ENCODE assay signal across 7 mouse cellular contexts in genomic region chr11:100983125-100983777, GRCm38 (mm10). TPM values are rescaled to one million over a fixed set of nuclear protein-coding genes. Genes with fewer than 3 reads are reported as not detected.
DNase-seq lines count a peak whose midpoint lies in the region; ATAC-seq lines count a peak whose summit lies in the region.

No protein-coding gene starts in this region.

- intact Hi-C loops in gastrocnemius, postnatal 14 days (cut with DNase I; ENCODE audit: low total_unique reads): loop anchor here (5.0 to 10.0 kb wide), 2 partner anchors 74 to 202 kb away; no protein-coding TSS in a partner anchor
- intact Hi-C loops in left cerebral cortex, postnatal 4 days (cut with DNase I): loop anchor here (5.0 kb wide), 1 partner anchor 84 kb away; no protein-coding TSS in a partner anchor

- no peaks in the 10 kb centered on the region for H3K36me3 ChIP-seq in midbrain, embryonic 10.5 days

- H3K4me3 ChIP-seq in midbrain, embryonic 10.5 days: peak overlapping the region; percentile 45

- no peaks in the 10 kb centered on the region for H3K9me3 ChIP-seq in midbrain, embryonic 10.5 days (replicated peaks)

- H3K27ac ChIP-seq in midbrain, embryonic 10.5 days (replicated peaks): no peak overlapping the region

- WGBS in midbrain, embryonic 10.5 days: 3% methylated on average over 20 of the region's 20 CpGs

- H3K4me1 ChIP-seq in midbrain, embryonic 10.5 days: peaks cover 8% of the 10 kb centered on the region

- peaks cover 26% of the 10 kb centered on the region for H3K27me3 ChIP-seq in midbrain, embryonic 10.5 days (ENCODE audit: low read depth, poor library complexity, severe bottlenecking)

- peak; percentile 54 for ATAC-seq in inflammation-experienced regulatory T-cells, adult 6 months

- DNase-seq in ZHBTc4 (ENCODE audit: low read depth, low spot score): peak; percentile 87
- DNase-seq in cerebellum, postnatal 4 days (ENCODE audit: low spot score in 2 of 2): peak; percentile 74 to 89
- DNase-seq in gastrocnemius, postnatal 14 days: peak; percentile 78
- DNase-seq in left cerebral cortex, postnatal 4 days: peak; percentile 88
- DNase-seq in midbrain, embryonic 10.5 days (ENCODE audit: low spot score): peak; percentile 87
- peak; percentile 88 for DNase-seq in right cerebral cortex, postnatal 4 days

RNA-seq across cellular contexts. Expression of gene Cavin1, which starts 12.6 kb away (rescaled TPM):
- total RNA-seq in gastrocnemius, postnatal 14 days (2021): 100 to 1,000 TPM; 226 to 256 TPM
- under 1 TPM in 2 of 3 experiments, not detected in 1; 0.09 to 0.26 TPM for polyA plus RNA-seq in inflammation-experienced regulatory T-cells, adult 6 months (2017; shearing (Covaris generic))
- total RNA-seq in left cerebral cortex, postnatal 4 days (2021): 10 to 100 TPM; 22.6 to 22.8 TPM
- polyA plus RNA-seq in midbrain, embryonic 10.5 days (2016; fragmentation: Nextera tagmentation; extraction: Ambion mirVana): 16.7 and 21.8 TPM in 2 replicates

RNA-seq across cellular contexts. Expression of gene Atp6v0a1, which starts 26.0 kb away (rescaled TPM):
- total RNA-seq in gastrocnemius, postnatal 14 days (2021): 10 to 100 TPM; 53.4 to 58.5 TPM
- polyA plus RNA-seq in inflammation-experienced regulatory T-cells, adult 6 months (2017; shearing (Covaris generic)): 1 to 10 TPM; 1.3 to 7.7 (median 6.8) TPM
- total RNA-seq in left cerebral cortex, postnatal 4 days (2021): 100 to 1,000 TPM; 257 to 302 TPM
- 33.9 and 43.9 TPM in 2 replicates for polyA plus RNA-seq in midbrain, embryonic 10.5 days (2016; fragmentation: Nextera tagmentation; extraction: Ambion mirVana)

RNA-seq across cellular contexts. Expression of gene Stat3, which starts 43.9 kb away (rescaled TPM):
- 10 to 100 TPM; 41.7 to 43.6 TPM for total RNA-seq in gastrocnemius, postnatal 14 days (2021)
- 100 to 1,000 TPM in 1 of 3 experiments, 10 to 100 TPM in 2; 79.3 to 111 (median 99.2) TPM for polyA plus RNA-seq in inflammation-experienced regulatory T-cells, adult 6 months (2017; shearing (Covaris generic))
- total RNA-seq in left cerebral cortex, postnatal 4 days (2021): 10 to 100 TPM; 32.4 to 36.7 TPM
- 16.9 and 20.4 TPM in 2 replicates for polyA plus RNA-seq in midbrain, embryonic 10.5 days (2016; fragmentation: Nextera tagmentation; extraction: Ambion mirVana)

Comparison
In these comparisons a context has a peak if more than half of its experiments do, and no peak if none do; other contexts are left out.
1. RNA of gene Cavin1, which starts 12.6 kb away (total RNA-seq): 226 to 256 TPM in gastrocnemius, postnatal 14 days; 22.6 to 22.8 TPM in left cerebral cortex, postnatal 4 days; every median in the first group is over 4 times any median in the second.
2. RNA of gene Atp6v0a1, which starts 26.0 kb away (total RNA-seq): 257 to 302 TPM in left cerebral cortex, postnatal 4 days; 53.4 to 58.5 TPM in gastrocnemius, postnatal 14 days; every median in the first group is over 4 times any median in the second.
3. Peak in every context shown above with its lines, with median percentiles within 50 percentile points of each other: DNase-seq.